Mouse (Mus musculus) frontal cortex, adult 2 months (tissue): ENCODE results near the gene Csad. TPM values are rescaled to one million over a fixed set of nuclear protein-coding genes. Genes with fewer than 3 reads are reported as not detected.
A peak's percentile ranks its signal among the peaks of the same experiment; 100 is the strongest.
"Not testable (repeated sequence)": the region's sequence is repeated elsewhere in the genome, so short reads cannot be mapped to it uniquely, and the experiment has no call there.

Source experiments
- DNase-seq, 2 experiments: peaks; one replicate each; pipeline ENCODE4 v3.0.0; 2022; ENCODE audit warnings: low spot score in 1 of 2; ENCODE audit errors: extremely low spot score in 1 of 2
- polyA plus RNA-seq: library from polyadenylated mRNA; depleted of rRNA; stranded (reverse); fragments of >200 nt; gene quantifications from 2 replicates; pipeline ENCODE4 v1.2.3, GENCODE M21; 2012

The Csad gene
- polyA plus RNA-seq, 1 experiment = 42.0 TPM

DNA sequence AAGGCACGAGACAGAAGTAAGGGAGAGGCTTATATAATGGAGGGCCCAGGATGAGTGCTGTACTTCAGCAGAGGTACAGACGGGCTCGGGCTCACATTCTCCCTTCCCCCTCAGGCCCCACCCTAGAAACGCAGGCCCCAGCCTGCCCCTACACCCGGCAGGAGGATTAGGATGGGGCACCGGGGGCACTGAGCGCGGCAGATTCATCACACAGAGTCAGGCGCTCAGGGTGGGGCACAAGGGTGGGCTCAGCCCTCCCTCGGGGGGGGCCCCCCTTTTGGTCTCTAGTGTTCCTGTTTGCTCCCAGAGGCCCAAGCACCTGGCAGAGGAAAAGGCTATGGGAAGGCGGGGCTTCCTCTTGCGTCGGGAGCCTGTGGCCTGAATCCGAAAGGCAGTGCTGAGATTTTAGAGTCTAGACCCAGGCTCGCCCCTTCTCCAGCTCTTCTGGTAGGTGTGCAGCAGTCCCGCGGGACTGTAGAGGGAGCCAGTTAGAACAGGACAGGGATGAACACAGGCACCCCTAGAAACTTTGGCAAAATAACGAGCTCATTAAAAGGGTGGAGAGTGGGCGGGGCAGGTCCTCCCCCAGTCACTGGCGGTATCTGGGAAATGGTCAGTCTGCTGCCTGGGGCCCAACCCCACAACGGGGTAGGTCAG lies 31.0 kb upstream of the Csad start:
- no peak for DNase-seq

DNA sequence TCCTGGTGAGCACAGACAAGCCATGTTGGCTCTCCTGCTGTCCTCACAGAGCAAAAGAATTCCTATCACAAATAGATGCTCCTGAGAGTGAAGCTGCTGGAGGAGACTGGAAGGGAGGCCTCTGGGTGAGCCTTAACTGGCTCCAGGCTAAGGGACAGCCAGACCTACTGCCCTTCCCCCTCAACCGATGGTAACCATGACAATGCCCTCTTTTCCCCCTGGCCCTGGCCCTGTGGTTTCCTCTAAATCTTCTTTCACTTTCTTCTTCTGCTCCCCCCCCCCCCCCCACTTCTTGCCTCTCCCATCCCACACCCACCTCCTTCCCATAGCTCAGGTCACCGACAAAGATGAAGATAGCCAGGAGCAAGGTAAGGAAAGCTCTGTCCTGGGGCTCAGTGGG lies 29.4 kb upstream of the Csad start:
- DNase-seq = no peak

DNA sequence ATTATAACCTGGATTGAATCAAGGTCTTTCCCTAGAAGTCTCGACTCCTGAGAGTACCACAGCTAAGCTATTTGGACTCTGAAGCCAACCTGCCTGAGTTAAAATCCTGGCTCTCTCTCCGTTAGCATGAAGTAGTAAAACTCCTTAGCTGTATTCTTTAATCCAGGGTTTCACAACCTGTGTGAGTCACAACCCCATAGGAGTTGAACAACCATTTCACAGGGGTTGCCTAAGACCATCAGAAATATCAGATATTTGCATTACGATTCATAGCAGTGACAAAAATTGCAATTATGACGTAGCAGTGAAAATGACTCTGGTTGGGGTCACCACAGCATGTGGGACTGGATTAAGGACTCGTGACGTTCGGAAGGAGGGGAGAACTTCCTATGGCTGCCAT lies 28.2 kb upstream of the Csad start:
- no peak for DNase-seq

- no peak for DNase-seq
Observed at GRCm38 (mm10) chr15:102231748-102232147, 27.2 kb upstream of the Csad start, which contains the start of gene Itgb7. Itgb7 (minus strand) TSS chr15:102231944.

DNA sequence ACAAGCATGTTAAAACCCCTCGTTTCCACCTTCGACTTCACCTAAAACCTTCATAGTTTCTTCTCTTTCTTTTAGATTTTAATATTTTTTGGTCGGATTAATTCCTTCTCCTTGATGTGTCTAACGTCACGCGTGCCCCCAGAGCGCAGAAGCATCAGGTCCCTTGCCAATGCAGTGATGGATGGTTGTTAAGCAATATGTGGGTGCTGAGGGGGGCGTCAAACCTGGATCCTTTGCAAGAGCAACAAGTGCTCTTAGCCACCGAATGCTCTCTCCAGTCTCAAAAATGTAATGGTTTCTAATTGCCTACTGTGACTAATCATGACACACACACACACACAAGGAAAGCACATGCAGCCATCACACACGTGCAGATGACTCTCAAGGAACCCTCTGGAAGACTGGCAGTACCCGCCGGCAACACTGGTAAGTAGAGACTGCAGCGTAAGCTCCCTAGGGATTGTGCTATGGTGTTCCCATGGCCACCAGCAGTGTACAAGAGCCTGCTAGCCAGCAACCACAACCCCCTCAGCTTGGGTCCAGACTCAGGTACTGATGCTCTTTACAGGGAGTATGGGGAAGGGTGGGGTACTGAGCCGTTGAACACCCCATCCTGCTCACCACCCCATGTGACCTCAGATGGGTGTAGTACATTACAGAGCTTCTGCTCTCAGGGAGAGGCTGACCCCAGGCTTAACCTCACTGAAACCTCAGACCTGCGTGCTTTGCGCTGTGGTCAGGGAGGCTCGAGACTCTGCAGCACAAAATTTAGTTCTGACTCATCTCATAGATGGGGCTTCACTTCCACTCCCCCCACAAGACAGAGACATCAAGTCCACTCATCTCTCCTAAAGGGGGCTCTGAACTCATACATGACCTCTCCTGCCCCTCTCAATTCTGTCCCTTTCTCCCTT lies 26.1 kb upstream of the Csad start:
- no peak for DNase-seq

- not testable (repeated sequence) for DNase-seq
Observed at GRCm38 (mm10) chr15:102225619-102226018, 21.1 kb upstream of the Csad start.

DNA sequence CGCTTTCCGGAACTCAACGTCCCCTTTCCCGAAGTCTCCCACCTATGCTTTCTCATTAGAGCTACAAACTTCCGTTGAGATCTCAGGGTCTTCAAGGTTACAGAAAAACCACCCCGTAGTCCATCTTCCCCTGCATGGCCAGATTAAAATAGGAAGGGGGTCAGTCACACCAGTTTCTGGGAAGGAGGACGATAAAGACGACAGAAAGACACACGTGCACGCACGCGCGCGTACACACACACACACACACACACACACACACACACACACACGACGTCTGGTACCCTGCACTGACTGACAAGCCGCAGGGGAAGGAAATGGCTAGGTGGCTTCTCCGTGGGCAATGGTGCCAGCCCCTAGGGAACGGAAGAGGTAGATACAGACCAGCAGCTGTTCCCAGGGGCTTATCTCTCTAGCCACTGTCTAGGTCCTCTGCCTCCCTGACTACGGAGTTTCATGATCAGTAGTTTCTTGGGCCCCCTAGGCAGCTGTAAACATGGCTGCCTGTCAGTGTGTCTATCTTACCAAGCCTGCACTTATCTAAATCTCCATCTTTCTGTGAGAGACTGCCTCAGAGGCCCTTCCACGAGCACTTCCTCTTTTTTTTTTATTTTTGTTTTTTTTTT lies 20.6 kb upstream of the Csad start:
- no peak for DNase-seq

DNA sequence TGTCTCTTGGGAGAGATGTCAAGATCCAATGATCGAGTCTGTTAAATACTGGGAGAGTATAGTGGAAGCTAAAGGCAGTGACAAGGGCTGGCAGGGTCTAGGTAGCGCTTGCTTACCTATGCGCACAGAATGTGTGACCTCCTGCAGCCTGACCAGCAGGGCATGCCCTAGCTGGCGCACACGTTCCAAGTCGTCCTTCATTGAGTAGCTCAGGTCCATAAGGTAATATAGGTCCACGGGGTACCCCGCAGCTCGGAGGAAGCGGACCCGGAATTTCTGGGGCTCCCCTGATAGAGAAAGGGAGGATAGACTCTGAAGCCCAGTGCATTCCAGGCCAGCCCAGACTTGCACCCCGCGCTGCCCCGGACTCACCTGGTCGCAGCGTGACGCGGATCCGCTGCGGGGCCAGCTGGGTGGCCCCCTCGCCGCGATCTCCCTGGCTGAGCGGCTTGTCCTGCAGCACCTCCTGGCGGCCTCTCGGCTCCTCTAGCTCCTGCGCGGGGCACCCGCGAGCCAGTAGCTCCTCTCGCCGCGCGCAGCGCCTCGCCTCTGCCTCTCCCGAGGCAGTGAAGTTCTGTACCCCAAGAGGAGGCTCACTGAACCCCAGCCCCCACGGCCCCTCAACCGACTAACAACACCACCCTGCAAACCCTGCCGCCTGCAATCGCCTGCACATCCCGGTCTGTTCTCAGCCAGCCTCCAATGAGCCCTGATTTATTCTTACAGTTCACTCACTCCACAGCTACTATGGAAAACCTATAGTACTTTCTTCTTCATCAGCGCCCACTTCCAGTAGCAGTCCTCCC lies 19.9 kb upstream of the Csad start:
- peak in 1 of 2 experiments; percentile 86 for DNase-seq

DNA sequence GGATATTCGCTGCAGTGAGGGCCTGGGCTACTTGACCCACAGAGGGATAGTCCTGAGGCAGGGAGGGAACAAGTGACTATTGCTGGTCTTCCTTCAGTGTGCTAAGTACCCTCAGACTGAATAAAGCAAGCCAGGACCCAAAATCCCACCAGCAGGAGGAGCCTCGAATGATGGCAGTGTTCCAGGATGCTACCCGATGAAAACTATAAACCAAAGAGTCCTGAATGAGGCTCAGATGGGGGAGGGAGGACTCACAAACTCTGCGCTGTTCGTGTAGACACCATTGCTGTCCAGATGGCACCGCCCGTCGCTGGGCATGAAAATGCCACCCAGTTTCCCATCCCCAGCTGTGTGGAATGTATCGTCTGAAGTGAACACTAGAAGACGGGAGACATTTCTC lies 17.9 kb upstream of the Csad start:
- DNase-seq = no peak

- no peak for DNase-seq
Observed at GRCm38 (mm10) chr15:102217325-102217724, 12.8 kb upstream of the Csad start.

- DNase-seq = no peak
Observed at GRCm38 (mm10) chr15:102216459-102217228, 12.1 kb upstream of the Csad start.

DNA sequence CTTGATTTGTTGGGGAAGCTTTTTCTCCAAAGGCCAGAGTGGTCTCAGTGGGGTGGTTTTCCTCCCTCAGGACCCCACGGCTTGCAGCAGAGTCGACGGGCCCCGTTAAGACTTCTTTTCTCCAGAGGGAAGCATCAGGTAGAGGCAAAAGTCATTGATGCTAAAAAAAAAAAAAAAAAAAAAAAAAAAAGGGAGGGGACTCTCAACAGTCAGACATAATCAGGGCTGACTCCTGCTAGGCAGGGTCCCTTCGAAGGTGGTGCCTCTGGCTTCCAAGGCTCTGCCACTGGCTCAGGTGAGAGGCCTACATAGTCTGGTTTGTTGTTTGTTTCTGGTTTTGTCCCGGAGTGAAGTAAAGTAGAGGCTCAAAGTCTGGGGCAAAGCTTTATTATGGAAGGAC lies 11.1 kb upstream of the Csad start:
- no peak for DNase-seq

DNA sequence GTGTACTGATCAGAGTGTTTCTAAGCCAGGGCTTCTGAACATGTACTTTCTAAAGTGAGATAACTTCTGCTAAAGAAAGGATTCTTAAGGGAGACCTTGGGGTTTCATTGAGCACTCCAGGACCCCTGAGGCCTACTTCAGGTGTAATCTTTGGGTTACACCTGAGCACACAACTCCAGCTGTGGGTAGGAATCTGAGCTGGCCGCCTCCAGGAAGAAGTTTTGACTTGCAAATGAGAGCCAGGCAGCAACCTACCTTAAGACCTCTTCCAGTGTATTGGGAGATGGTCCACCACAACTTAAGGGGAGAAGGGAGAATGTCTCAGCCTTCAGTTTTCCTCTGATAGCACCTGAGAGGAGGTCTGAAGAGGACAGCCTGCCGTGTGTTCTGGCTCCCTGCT lies 9.6 kb upstream of the Csad start:
- DNase-seq = no peak

GRCm38 (mm10) chr15:102211895-102212294 lies 7.4 kb upstream of the Csad start:
- no peak for DNase-seq

DNA sequence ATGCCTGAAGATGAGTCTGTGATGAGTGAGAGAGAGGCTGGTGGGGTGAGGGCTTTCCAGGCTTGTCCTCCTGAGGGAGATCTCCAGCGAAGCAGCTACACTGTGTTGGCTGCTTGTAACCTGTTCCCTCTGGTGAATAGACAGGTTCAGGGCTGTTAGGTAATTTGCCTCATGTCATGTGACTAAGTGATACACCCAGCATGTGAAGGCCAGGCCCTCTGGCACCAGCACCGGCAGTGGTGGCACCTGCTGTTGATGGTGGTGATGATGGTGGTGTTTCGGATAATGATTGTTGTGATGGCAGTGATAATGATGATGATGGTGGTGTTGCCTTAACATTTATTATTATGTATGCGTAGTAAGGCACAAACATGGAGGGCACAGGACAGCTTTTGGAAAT lies 6.3 kb upstream of the Csad start:
- DNase-seq = no peak

DNA sequence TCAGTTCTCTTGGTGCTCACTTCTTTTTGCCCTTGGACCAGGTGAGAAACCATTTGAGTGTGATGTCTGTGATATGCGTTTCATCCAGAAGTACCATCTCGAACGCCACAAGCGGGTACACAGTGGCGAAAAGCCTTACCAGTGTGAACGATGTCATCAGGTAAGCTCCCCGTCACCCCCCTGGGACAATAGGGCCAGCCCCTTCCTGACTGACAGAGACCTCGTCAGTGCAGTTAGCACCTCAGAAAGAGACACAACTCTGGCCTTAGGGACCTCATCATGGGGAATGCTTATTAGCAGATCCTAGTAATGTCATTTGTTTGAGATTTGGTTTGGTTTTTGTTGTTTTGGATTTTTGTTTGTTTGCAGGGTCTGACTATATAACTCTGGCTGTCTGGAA lies 4.6 kb upstream of the Csad start:
- DNase-seq = no peak

- DNase-seq = no peak
Observed at GRCm38 (mm10) chr15:102208092-102208561, 3.6 kb upstream of the Csad start.

DNA sequence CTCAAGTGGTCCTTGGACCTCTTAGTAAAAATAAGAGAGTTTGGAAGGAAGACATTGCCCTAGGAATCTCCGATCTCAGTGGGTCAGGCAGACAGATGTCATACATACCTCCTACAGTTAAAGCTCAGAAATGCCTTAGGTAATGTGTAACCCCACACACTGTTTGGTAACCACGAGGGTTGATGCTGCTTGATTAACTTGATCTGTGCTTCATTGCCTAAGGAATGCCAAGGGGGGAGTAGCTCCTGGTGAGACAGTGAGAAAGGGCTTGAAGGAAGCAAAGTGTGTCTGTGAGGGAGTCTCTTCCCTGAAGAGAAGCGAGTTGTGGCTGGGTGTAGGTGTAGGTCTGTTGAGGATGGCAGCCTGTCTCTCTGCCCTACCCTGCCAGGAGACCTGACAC lies 2.8 kb upstream of the Csad start:
- no peak for DNase-seq

DNA sequence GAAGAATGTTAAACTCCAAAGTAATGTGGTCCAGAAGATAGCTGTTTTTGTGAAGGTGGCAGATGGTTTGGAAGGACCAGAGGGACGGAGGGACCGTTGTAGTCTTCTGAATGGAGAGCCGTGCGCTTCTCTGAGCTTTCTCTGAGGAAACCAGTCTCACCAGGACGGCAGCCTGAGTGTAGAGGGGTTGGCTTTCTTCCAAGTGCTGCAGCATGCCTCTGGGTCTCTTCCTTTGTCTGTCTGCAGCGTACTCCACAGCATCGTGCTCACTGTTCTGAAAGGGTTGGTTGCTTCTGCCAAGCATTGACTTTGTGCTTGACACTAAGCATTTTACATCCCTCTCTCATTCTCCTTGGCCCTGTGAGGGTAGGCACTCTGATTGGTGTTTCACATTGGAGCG lies 1.3 kb upstream of the Csad start:
- peak in 1 of 2 experiments; percentile 43 for DNase-seq
